Mouse (Mus musculus): Measurements from ENCODE around the gene Eif2b5.

- TF ChIP-seq CTCF (IDR thresholded peaks at IDR 0.05; ENCODE audit: borderline replicate concordance, extremely low read depth, insufficient read depth, insufficient read length), result no peak
- TF ChIP-seq POLR2A (IDR thresholded peaks at IDR 0.05; ENCODE audit: borderline replicate concordance, extremely low read depth, insufficient read depth, insufficient read length, poor library complexity, severe bottlenecking), result no peak
These were observed 18.6 kb downstream of the Eif2b5 start for GRCm38 (mm10) chr16:20517216-20517615.

Data from brain, embryonic 14.5 days (tissue).